Mouse (Mus musculus): ENCODE data around the gene Ctsw. TPM values are rescaled to one million over a fixed set of nuclear protein-coding genes. Genes with fewer than 3 reads are reported as not detected.

The Ctsw gene
- polyA plus RNA-seq, 1 experiment from 2014 or later: 0.54 TPM

DNA sequence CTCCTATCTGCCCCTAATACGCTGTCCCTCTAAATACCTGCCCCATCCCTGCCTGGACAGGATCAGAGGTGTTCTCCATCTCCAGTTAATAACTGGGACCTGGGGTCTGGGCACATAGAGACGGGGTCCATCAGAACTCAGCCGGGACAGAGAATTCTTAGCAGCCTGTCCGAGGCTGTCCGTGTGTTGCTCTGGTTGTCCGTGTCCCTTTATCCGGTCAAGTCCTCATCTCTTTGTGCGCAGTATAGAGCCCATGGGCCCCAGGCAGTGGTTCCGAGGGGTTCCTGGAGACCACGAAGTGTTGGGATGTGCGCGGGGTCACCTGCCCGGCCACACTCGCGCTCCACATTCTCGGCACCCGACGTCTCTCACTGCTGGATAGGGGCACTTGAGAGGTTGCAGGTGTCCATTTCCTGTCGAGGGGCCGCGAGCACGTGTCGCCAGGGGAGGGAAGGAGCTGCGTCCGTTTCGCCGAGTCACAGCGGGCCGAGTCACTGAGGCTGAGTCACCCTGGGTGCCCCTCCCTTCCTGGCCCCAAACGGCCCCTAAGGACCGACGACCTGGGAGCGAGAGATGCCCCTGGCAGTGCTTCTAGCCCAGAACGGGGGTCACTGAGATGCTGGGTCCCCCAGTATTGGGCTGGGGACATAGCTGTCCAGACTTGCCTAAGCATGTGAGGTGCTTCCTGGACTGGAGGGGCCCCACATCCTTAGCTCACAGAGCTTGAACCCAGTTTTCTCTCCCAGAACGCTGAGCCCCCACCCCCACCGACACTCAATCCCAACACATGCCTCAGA is 19.8 kb downstream of the Ctsw start:
- WGBS (ENCODE audit: insufficient replicate concordance): 4% methylated on average over 36 of the region's 36 CpGs
- peak overlapping the region; percentile 90 for H3K4me2 ChIP-seq
- peak overlapping the region; percentile 59 for H3K4me3 ChIP-seq (replicated peaks)
- ATAC-seq (ENCODE audit: insufficient read depth): peak; percentile 48
- peaks cover 22% of the 10 kb centered on the region for H3K4me1 ChIP-seq (replicated peaks)
- H3K36me3 ChIP-seq (replicated peaks): no peaks in the 10 kb centered on the region
- no peaks in the 10 kb centered on the region for H3K9me3 ChIP-seq (replicated peaks)
- peaks cover 80% of the 10 kb centered on the region for H3K27me3 ChIP-seq
- no peak overlapping the region for H3K27ac ChIP-seq (replicated peaks)
- no peak overlapping the region for H3K9ac ChIP-seq

DNA sequence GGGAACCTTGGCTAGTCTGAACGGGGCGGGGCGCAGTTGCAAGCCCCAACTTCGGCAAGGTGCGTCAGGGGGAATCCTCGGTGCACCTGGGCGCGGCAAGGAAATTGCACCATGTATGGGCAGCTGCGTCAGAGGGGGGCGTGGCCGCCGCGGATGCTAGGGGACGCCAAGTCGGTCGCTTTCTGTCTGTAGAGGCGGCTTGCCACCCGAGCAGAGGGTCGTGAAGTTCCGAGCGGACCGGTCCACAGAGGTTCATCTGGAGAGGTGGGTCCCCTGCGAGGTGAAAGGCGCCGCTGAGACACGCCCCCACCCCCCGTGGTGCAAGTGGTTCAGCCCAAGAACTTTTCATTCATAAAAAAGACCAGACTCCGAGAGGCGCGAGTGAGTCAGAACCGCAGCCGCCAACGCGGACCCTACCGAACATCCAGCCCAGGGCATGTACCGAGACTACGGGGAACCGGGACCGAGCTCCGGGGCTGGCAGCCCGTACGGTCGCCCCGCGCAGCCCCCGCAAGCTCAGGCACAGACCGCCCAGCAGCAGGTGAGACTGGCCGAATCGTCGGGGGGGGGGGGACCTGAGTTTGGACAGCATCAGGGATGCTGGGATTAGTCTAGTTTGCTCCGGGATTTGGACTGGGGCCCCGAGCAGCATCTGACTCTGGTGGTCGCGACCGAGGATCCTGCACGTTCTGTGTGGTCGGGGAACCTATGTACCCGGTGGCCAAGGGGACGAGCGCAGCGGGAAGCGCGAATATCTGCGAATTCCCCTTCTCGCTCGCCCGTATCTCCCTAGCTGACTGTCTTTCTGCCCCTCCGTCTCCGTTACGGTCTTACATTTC is 20.6 kb downstream of the Ctsw start, which contains the start of gene Fosl1:
Fosl1 (plus strand) TSS at position 33 of the 839 bp plus-strand sequence.
- Histone ChIP-seq H3K4me1 (replicated peaks) (peaks cover 22% of the 10 kb centered on the region), H3K27me3 (peaks cover 80% of the 10 kb centered on the region), H3K9ac (peak within 1 kb of the TSS; percentile 9; the same call in 1 of the 2 replicates), H3K36me3 (replicated peaks) (no peaks in the 10 kb centered on the region), H3K4me2 (peak within 1 kb of the TSS; percentile 90), H3K27ac (replicated peaks) (no peak within 1 kb of the TSS), H3K9me3 (replicated peaks) (no peaks in the 10 kb centered on the region), H3K4me3 (replicated peaks) (peak within 1 kb of the TSS; percentile 59)
- no peak for ATAC-seq (ENCODE audit: insufficient read depth)
- under 1% methylated on average over 70 of the region's 70 CpGs for WGBS (ENCODE audit: insufficient replicate concordance)

DNA sequence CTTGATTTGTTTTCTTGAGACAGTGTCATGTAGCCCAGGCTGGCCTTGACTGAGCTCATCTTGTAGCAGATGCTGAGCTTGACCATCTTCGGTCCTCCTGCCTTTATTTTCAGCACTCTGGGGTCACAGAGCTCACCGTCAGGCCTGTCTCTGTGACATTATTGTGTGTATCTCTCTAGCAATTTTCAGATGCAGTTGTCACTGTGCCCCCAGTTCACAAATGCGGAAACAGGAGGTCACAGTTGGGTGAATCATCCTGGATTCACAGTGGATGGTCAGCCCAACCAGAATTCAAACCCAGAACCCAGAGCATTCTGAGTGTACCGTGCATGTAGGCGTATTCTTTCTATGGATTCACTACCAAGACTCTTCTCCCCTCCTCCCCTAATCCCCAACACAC is 22.6 kb downstream of the Ctsw start:
- Histone ChIP-seq H3K4me1 (replicated peaks) (peaks cover 22% of the 10 kb centered on the region), H3K27me3 (peaks cover 73% of the 10 kb centered on the region)
- WGBS (ENCODE audit: insufficient replicate concordance): 70% methylated on average over 5 of the region's 5 CpGs

DNA sequence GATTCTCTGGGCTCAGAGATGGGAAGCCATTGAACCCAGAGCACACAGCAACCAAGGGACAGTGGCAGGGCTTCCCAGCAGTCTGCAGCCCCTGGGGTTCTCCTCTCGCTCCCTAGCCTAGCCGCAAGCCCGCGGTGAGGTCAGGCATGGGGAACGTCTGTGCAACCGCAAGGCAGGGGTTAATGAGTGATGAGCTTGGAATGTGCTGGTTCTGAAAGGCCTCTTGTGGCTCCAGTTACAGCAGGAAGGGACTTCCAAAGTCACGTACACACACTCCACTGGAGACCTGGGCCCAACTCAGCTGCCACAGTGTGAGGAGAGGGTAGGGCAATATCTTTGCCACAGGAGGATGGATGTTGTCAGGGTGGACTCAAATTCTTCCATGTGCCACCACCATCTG is 23.4 kb downstream of the Ctsw start:
- H3K27me3 ChIP-seq: peaks cover 65% of the 10 kb centered on the region
- no peaks in the 10 kb centered on the region for H3K9me3 ChIP-seq (replicated peaks)
- H3K4me2 ChIP-seq: no peak overlapping the region
- 38% methylated on average over 7 of the region's 7 CpGs for WGBS (ENCODE audit: insufficient replicate concordance)
- peaks cover 22% of the 10 kb centered on the region for H3K4me1 ChIP-seq (replicated peaks)
- no peak overlapping the region for H3K9ac ChIP-seq
- H3K36me3 ChIP-seq (replicated peaks): no peaks in the 10 kb centered on the region
- H3K4me3 ChIP-seq (replicated peaks): no peak overlapping the region
- ATAC-seq (ENCODE audit: insufficient read depth): no peak
- H3K27ac ChIP-seq (replicated peaks): no peak overlapping the region

More for the DNA sequence above, 22.6 kb downstream of the Ctsw start:
- H3K9me3 ChIP-seq (replicated peaks): no peaks in the 10 kb centered on the region
- H3K9ac ChIP-seq: no peak overlapping the region
- ATAC-seq (ENCODE audit: insufficient read depth): no peak
- H3K36me3 ChIP-seq (replicated peaks): no peaks in the 10 kb centered on the region
- no peak overlapping the region for H3K4me2 ChIP-seq
- no peak overlapping the region for H3K4me3 ChIP-seq (replicated peaks)
- H3K27ac ChIP-seq (replicated peaks): no peak overlapping the region

DNA sequence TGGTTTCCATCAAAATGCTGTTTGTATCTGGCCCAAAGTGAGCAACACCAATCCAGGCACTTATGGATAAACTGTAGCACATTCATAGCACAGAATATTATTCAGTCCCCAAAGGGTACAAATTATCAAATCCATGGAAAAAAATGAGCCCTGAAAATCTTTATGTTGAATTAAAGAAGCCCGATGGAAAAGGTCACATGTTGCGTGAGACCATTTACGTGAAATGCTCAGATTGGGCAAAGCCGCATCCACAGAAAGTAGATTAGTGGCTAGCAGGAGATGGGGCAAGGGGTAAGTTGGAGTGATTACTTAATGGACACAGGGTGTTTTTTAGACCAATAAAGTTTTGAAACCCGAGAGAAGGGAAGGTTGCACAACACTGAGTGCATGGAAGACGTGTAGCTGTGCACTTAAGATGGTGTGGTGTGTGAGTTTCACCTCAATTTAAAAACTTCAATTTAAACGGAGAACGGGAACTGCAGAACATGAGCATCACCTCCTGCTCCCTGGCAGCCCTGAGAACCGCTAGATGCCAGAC is 23.9 kb downstream of the Ctsw start:
- no peak overlapping the region for H3K27ac ChIP-seq (replicated peaks)
- H3K36me3 ChIP-seq (replicated peaks): no peaks in the 10 kb centered on the region
- H3K4me1 ChIP-seq (replicated peaks): peaks cover 22% of the 10 kb centered on the region
- H3K4me2 ChIP-seq: no peak overlapping the region
- 49% methylated on average over 9 of the region's 9 CpGs for WGBS (ENCODE audit: insufficient replicate concordance)
- H3K9ac ChIP-seq: no peak overlapping the region
- no peak overlapping the region for H3K4me3 ChIP-seq (replicated peaks)
- no peaks in the 10 kb centered on the region for H3K9me3 ChIP-seq (replicated peaks)
- ATAC-seq (ENCODE audit: insufficient read depth): no peak
- H3K27me3 ChIP-seq: peaks cover 60% of the 10 kb centered on the region

DNA sequence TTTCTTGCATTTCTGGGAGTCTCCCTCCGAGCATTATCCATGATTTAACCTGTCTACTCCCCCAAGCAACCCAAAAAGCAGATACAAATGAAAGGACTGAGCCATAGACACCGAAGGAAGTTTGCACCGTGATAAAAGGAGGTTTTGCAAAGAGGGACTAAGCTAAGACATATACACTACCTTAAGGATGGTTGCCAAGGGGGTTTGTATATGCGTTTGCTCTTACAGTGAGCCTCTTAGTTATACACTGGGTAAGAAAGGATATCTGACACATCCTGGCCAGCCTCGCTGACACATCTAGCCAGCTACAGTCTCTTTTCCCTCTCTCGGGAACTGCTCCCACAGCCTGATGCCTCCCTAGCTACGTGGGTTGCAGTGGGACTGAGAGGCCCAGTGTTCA is 34.4 kb downstream of the Ctsw start:
- no peaks in the 10 kb centered on the region for H3K36me3 ChIP-seq (replicated peaks)
- H3K4me1 ChIP-seq (replicated peaks): peaks cover 17% of the 10 kb centered on the region
- ATAC-seq (ENCODE audit: insufficient read depth): no peak
- peak overlapping the region; percentile 81 for H3K4me2 ChIP-seq
- H3K4me3 ChIP-seq (replicated peaks): no peak overlapping the region
- 47% methylated on average over 7 of the region's 7 CpGs for WGBS (ENCODE audit: insufficient replicate concordance)
- peak overlapping the region; percentile 64; the same call in 1 of the 2 replicates for H3K27ac ChIP-seq (replicated peaks)
- peaks cover 18% of the 10 kb centered on the region for H3K27me3 ChIP-seq
- no peaks in the 10 kb centered on the region for H3K9me3 ChIP-seq (replicated peaks)
- no peak overlapping the region for H3K9ac ChIP-seq

DNA sequence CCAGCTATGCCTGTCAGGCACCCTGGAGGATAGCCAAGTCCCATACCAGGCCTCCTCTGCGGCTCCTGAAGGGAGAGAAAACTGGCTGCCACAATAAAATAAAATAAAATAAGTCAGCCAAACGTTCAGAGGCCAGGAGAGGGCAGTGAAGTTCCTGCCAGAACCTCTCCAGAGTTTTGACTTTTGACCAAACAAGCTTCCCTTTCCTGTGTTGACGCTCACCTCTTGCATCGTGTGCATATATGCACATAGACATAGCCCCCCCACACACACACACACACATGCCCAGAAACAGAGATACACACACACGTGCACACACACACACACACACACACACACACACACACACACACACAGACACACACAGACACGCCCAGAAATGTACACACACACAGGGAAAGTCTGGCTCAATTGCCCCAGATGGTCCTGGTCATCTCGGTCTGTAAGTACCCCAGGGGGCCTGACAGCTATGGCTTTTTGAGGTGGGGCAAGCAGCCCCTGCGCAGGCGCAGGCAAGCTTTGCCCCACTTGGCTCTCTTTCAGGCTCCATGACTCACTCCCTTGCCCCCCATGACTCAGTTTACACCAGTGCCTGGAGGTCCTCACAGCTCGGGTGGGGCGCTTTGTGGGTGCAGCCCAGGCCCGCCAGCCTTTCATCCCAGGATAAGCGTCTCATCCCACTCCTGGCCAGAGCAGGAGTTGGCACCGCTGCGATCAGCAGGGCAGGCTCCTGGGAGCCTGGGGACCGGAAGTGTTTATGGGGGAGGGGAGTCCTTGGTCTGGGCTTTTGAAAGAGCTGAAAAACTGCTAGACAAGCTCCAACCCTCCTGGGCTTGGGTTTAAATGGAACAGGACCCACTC is 35.1 kb downstream of the Ctsw start:
- H3K4me2 ChIP-seq: peak overlapping the region; percentile 81
- peaks cover 18% of the 10 kb centered on the region for H3K27me3 ChIP-seq
- peak overlapping the region; percentile 46; the same call in 1 of the 2 replicates for H3K9ac ChIP-seq
- 5% methylated on average over 16 of the region's 16 CpGs for WGBS (ENCODE audit: insufficient replicate concordance)
- H3K36me3 ChIP-seq (replicated peaks): no peaks in the 10 kb centered on the region
- peak overlapping the region; percentile 64; the same call in 1 of the 2 replicates for H3K27ac ChIP-seq (replicated peaks)
- peaks cover 17% of the 10 kb centered on the region for H3K4me1 ChIP-seq (replicated peaks)
- peak; percentile 45 for ATAC-seq (ENCODE audit: insufficient read depth)
- H3K4me3 ChIP-seq (replicated peaks): peak overlapping the region; percentile 51
- H3K9me3 ChIP-seq (replicated peaks): no peaks in the 10 kb centered on the region

DNA sequence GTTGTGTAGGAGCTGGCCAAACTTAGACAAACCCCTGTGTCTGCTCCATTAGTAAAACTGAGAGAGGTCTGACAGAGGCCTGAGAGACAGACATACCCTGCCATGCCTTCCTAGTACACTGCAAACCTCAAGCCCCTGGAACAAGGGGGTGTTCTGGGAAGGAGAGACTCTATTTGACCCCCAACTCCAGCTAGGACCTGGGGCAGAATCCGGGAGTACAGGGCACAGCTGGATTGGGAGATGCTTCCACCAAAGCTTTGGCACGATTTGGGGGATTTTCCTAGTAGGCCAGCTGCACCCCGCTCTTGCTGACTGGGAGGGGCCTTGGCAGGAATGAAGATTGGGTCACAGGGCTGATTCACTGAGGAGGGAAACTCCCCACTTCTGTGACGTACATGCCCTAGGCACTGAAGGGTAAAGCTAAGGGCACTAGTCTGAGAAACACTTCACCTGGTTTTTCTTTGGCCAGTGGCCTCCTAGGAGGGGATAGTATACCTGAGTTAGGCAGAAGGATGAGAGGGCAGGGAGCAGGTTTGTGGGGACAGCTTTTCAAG is 36.3 kb downstream of the Ctsw start:
- 56% methylated on average over 4 of the region's 4 CpGs for WGBS (ENCODE audit: insufficient replicate concordance)
- Histone ChIP-seq H3K4me1 (replicated peaks) (peaks cover 17% of the 10 kb centered on the region), H3K36me3 (replicated peaks) (peaks cover 4% of the 10 kb centered on the region; the same call in 1 of the 2 replicates), H3K9me3 (replicated peaks) (no peaks in the 10 kb centered on the region), H3K4me3 (replicated peaks) (no peak overlapping the region), H3K27ac (replicated peaks) (no peak overlapping the region), H3K9ac (no peak overlapping the region), H3K27me3 (peaks cover 14% of the 10 kb centered on the region), H3K4me2 (no peak overlapping the region)
- ATAC-seq (ENCODE audit: insufficient read depth): no peak

DNA sequence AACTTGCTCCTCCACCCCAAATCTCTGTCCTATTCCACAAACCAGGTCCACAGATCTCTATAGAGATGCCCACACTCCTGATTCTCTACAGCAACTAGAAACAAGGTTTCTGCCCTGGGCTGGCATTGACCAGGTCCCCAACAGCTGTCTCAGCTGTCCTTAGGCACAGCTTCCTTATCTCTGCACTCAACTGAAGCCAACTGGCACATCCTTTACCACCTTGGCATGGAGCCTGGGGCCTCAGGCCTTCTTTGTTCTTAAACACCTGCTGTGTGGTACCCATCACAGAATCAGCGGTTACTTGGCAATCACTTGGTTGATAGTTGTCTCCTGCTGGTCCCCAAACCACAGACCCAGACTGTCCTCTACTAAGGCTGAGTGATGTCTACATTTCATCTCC is 37.9 kb downstream of the Ctsw start:
- ATAC-seq (ENCODE audit: insufficient read depth): no peak
- WGBS (ENCODE audit: insufficient replicate concordance): 64% methylated on average over 1 of the region's 1 CpGs
- H3K9me3 ChIP-seq (replicated peaks): no peaks in the 10 kb centered on the region
- no peak overlapping the region for H3K4me3 ChIP-seq (replicated peaks)
- H3K27me3 ChIP-seq: peaks cover 11% of the 10 kb centered on the region
- H3K27ac ChIP-seq (replicated peaks): no peak overlapping the region
- H3K36me3 ChIP-seq (replicated peaks): peaks cover 15% of the 10 kb centered on the region
- H3K4me1 ChIP-seq (replicated peaks): peaks cover 32% of the 10 kb centered on the region
- H3K9ac ChIP-seq: no peak overlapping the region
- H3K4me2 ChIP-seq: no peak overlapping the region

DNA sequence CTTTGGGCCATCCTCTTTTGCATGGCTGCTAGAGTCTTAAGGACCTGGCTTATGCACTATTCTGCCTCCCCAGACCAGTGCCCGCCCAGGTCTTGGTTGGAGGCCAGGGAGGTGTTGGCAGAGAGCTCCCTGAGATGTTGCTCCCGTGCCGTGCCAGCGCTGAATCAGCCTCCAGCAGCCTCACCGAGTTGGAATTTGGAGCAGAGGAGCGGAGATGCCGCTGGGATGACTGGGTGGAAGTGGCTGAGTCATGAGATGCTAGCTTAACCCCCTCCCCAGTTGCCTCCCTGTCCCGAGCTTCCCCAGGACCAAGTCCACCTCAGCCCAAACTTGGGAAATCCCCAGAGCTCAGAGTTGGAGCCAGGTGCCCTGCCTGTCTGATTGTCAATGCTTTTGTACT is 38.5 kb downstream of the Ctsw start:
- H3K4me3 ChIP-seq (replicated peaks): no peak overlapping the region
- H3K9ac ChIP-seq: no peak overlapping the region
- no peak overlapping the region for H3K4me2 ChIP-seq
- peaks cover 32% of the 10 kb centered on the region for H3K4me1 ChIP-seq (replicated peaks)
- peaks cover 7% of the 10 kb centered on the region for H3K27me3 ChIP-seq
- H3K36me3 ChIP-seq (replicated peaks): peaks cover 15% of the 10 kb centered on the region
- H3K9me3 ChIP-seq (replicated peaks): no peaks in the 10 kb centered on the region
- H3K27ac ChIP-seq (replicated peaks): no peak overlapping the region
- 57% methylated on average over 8 of the region's 8 CpGs for WGBS (ENCODE audit: insufficient replicate concordance)
- no peak for ATAC-seq (ENCODE audit: insufficient read depth)
